Mouse (Mus musculus) stomach, embryonic 16.5 days (tissue): ENCODE results near the gene Cyp2u1. TPM values are rescaled to one million over a fixed set of nuclear protein-coding genes. Genes with fewer than 3 reads are reported as not detected.

Experiments
- ATAC-seq: fragments of 200-750 bp; cut with Nextera tagmentation; 2 replicates; pipeline ENCODE4 v1.8.0; 2017; ENCODE audit warnings: moderate number of reproducible peaks, moderate TSS enrichment; ENCODE audit not compliant: insufficient read depth, low FRiP score
- H3K27ac ChIP-seq: fragments of 300-500 bp; sonication (generic); 2 replicates; pipeline ENCODE4 v1.5.1; 2014; ENCODE audit warnings: low read length
- H3K27me3 ChIP-seq: fragments of 300-500 bp; sonication (generic); 2 replicates; pipeline ENCODE4 v1.6.1; 2014; ENCODE audit warnings: low read length, control low read depth, mixed read lengths; ENCODE audit not compliant: control insufficient read depth, insufficient read depth
- H3K36me3 ChIP-seq: fragments of 300-500 bp; sonication (generic); 2 replicates; pipeline ENCODE4 v1.6.1; 2014; ENCODE audit warnings: low read length; ENCODE audit not compliant: control insufficient read depth, insufficient read depth
- H3K4me1 ChIP-seq: fragments of 300-500 bp; sonication (generic); 2 replicates; pipeline ENCODE4 v1.6.1; 2014; ENCODE audit warnings: low read length, control low read depth, mixed read lengths; ENCODE audit not compliant: control insufficient read depth, insufficient read depth
- H3K4me2 ChIP-seq: fragments of 300-500 bp; sonication (generic); 2 replicates; pipeline ENCODE4 v1.6.1; 2014; ENCODE audit warnings: low read depth, low read length, mixed read lengths
- H3K4me3 ChIP-seq: fragments of 300-500 bp; sonication (generic); replicated peaks from 2 replicates; pipeline ENCODE4 v1.5.1; 2014; ENCODE audit warnings: mild to moderate bottlenecking, low read length
- H3K9ac ChIP-seq: fragments of 300-500 bp; sonication (generic); 2 replicates; pipeline ENCODE4 v1.6.1; 2014; ENCODE audit warnings: low read length
- H3K9me3 ChIP-seq: fragments of 300-500 bp; sonication (generic); replicated peaks from 2 replicates; pipeline ENCODE4 v1.6.1; 2016; ENCODE audit warnings: low read length, control low read depth; ENCODE audit not compliant: control insufficient read depth
- WGBS: fragments of 180-500 bp; shearing (Covaris S2); extraction: QIAGEN DNeasy Blood & Tissue Kit; methylation state at CpG from one replicate; pipeline ENCODE4 v1.1.7; 2014; 5-methylcytosine and 5-hydroxymethylcytosine counted together
- polyA plus RNA-seq: library from polyadenylated mRNA; unstranded; fragments of >200 nt; fragmentation: Nextera tagmentation; extraction: Ambion mirVana; gene quantifications from 2 replicates; pipeline ENCODE4 v1.2.1, GENCODE M21; 2015

Cyp2u1 gene
- polyA plus RNA-seq, 1 experiment from 2014 or later = 2.0 TPM

DNA sequence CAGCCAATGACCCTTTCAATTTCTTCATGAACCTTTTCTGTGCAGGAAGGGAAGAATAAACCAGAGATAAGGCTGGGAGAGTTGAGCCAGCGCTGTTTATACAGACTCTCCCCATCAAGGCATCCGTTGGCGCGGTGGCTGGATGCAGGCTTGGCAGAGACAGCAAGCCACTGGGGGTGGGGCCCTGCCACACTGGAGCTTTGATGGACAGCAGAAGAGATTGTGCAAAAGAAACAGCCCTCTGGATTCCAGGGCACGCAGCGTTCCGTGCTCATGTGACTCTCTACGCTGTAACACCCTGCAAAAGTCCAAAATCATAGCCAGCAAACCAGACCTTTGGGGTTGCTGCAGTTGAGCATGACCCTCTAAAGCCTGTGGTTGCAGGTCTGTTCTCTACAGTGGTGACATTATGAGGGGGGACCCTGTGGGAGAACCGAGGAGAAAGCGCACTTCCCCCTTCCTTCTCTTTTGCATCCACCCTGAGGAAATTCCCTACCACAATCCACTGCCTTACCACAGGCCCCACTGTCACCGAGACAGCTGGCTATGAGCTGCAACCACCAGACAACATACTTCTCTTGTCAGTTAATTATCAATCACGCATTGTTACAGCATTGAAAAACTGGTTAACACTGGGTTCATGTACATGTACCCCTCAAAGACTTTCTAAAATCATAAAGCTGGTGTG is 7.4 kb downstream of the Cyp2u1 start:
- Histone ChIP-seq H3K9ac (no peak overlapping the region), H3K4me1 (no peaks in the 10 kb centered on the region), H3K4me3 (no peak overlapping the region), H3K36me3 (no peaks in the 10 kb centered on the region), H3K9me3 (no peaks in the 10 kb centered on the region), H3K27ac (no peak overlapping the region), H3K27me3 (no peaks in the 10 kb centered on the region), H3K4me2 (no peak overlapping the region)
- WGBS = 65% methylated on average over 12 of the region's 12 CpGs
- ATAC-seq = no peak; the same call in 1 of the 2 replicates

DNA sequence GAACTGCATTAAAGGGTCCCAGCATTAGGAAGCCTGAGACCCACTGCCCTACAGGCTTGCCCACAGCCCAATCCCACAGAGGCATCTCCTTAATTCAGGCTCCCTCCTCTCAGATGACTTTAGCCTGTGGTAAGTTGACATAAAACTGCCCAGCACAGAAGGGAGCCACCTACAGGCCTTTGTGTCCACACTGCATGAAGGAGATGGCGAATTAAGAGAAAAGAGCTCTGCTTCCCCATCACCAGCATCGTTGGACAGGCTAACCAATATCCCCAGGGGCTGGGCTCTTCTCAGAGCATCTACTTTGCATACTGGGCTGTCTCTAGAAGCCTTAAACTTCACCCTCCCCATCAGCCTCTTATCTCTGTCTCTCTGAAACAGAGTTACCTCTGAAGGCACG is 8.5 kb downstream of the Cyp2u1 start:
- Histone ChIP-seq H3K4me3 (no peak overlapping the region), H3K27me3 (no peaks in the 10 kb centered on the region), H3K4me1 (no peaks in the 10 kb centered on the region), H3K36me3 (no peaks in the 10 kb centered on the region), H3K27ac (no peak overlapping the region), H3K9ac (no peak overlapping the region), H3K9me3 (no peaks in the 10 kb centered on the region), H3K4me2 (no peak overlapping the region)
- ATAC-seq = no peak
- WGBS = 55% methylated on average over 3 of the region's 3 CpGs

DNA sequence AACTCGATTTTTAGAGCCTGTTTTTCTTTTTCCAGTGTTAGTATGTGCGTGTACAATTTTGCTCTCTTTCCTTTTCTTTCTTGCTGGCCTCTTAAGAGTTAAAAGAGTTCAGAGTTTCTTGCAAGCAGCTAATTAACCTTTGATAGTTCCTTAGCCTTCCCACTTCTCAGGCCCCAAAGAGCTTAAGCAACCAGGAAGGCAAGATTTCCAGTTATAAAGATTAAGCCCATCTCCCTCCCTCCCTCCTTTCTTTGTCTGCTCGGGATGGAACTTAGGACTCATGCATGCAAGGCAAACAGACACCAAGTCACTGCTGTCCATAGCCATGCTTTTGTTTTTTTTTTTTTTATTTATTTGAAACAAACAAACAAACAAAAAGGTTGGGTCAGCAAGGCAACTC is 10.1 kb downstream of the Cyp2u1 start:
- no peak overlapping the region for H3K27ac ChIP-seq

DNA sequence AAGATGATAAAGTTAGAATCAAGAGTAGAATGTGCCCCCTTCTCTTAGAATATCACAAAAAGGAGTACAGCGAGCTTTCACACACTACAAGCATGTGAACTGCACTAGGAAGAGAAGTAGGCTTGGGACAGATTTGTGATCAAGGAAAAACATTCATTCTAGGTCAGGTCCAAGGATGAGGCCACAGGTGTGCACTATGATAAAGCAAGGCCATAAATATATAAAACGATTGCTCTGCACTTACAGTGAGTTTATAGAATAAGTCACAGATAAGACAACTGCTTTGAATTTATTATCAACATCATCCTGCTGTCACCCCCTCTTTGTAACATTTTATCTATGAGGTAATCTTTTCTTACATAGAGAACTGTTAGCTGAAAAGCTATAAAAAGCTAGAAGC is 10.7 kb downstream of the Cyp2u1 start:
- H3K4me1 ChIP-seq = no peaks in the 10 kb centered on the region
- ATAC-seq = no peak
- no peaks in the 10 kb centered on the region for H3K27me3 ChIP-seq
- 64% methylated on average over 2 of the region's 2 CpGs for WGBS
- H3K4me2 ChIP-seq = no peak overlapping the region
- H3K36me3 ChIP-seq = no peaks in the 10 kb centered on the region
- no peak overlapping the region for H3K4me3 ChIP-seq
- H3K9ac ChIP-seq = no peak overlapping the region
- H3K27ac ChIP-seq = no peak overlapping the region
- H3K9me3 ChIP-seq = no peaks in the 10 kb centered on the region

More for the DNA sequence above, 10.1 kb downstream of the Cyp2u1 start:
- 70% methylated on average over 3 of the region's 3 CpGs for WGBS
- H3K9ac ChIP-seq = no peak overlapping the region
- no peaks in the 10 kb centered on the region for H3K4me1 ChIP-seq
- ATAC-seq = no peak
- no peak overlapping the region for H3K4me3 ChIP-seq
- no peaks in the 10 kb centered on the region for H3K27me3 ChIP-seq
- H3K4me2 ChIP-seq = no peak overlapping the region
- H3K36me3 ChIP-seq = no peaks in the 10 kb centered on the region
- no peaks in the 10 kb centered on the region for H3K9me3 ChIP-seq

DNA sequence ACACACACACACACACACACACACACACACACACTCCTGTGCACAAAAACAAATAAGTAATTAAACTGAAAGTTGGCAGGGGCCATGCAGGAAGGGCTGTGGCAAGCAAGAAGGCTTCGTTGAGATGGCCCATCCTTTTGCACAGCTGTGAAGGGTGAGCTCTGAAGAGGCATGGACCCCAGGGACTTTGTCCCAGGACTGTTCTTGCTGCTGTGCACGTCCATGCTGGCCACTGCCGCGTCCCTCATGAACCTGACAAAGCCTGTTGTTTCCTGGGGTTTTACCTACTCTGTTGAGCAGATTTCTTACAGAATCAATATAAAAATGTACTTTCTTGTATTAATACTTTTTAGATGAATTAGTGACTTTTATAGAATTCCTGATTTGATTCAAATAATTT is 11.1 kb downstream of the Cyp2u1 start:
- H3K4me2 ChIP-seq = no peak overlapping the region
- ATAC-seq = no peak
- 83% methylated on average over 4 of the region's 4 CpGs for WGBS

DNA sequence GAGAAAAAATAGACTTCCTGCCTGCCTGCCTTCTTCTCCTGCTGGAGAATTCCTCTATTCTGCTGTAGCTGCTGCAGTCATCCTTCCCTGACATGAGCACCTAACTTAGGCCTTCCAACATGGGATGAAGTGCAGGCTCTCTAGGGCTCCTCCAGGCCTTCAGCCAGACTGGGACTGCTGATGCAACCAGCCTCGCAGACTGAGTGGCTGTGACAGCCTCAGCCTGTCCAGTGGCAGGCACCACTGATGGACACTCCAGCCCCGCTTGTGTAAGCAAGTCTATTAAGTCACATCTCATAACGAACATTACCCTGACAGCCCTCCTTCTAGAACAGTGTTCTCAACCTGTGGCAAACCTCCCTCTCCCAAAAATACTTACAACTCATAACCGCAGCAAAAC is 28.9 kb downstream of the Cyp2u1 start:
- no peak overlapping the region for H3K4me3 ChIP-seq
- 85% methylated on average over 4 of the region's 4 CpGs for WGBS
- H3K4me1 ChIP-seq = peaks cover 14% of the 10 kb centered on the region; the same call in 1 of the 2 replicates
- H3K9me3 ChIP-seq = no peaks in the 10 kb centered on the region
- no peak for ATAC-seq
- no peak overlapping the region for H3K27ac ChIP-seq
- no peak overlapping the region for H3K4me2 ChIP-seq
- no peak overlapping the region for H3K9ac ChIP-seq
- no peaks in the 10 kb centered on the region for H3K36me3 ChIP-seq
- no peaks in the 10 kb centered on the region for H3K27me3 ChIP-seq

More for the DNA sequence above, 11.1 kb downstream of the Cyp2u1 start:
- H3K27me3 ChIP-seq = no peaks in the 10 kb centered on the region
- H3K9me3 ChIP-seq = no peaks in the 10 kb centered on the region
- H3K9ac ChIP-seq = no peak overlapping the region
- no peak overlapping the region for H3K27ac ChIP-seq
- H3K4me3 ChIP-seq = no peak overlapping the region
- H3K4me1 ChIP-seq = no peaks in the 10 kb centered on the region
- H3K36me3 ChIP-seq = no peaks in the 10 kb centered on the region

DNA sequence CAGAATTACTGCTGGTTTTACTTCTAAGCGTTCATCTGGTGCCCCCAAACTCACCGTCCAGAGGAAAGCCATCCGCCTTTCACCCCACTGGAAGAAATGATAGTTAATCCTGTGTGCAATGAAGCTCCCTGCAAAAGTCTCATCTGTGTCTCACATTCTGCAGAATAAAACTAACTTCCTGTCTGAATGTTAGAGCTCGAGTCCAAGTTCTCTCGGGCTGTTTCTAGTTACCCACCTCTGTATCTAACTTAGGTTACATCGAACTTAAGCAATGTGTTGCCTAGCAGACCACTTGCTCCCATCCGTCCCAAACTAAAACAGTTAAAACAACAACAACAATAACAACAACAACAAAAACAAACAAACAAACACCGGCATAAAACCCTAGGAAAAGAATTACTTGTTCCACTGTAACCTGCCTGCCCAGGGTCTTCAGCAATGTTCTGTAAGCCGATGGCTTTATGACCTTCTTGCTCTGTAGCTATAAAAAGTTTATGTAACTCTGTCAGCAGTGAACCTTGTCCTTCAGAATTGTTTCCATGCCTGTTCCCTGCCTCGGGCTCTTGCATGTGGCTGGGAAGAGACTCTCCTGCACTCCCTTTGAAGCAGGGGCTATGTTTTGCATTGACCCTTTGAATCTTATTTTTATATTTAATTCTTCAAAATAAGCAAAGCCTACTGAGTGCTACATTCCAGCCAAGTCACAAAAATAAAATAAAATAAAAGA is 30.5 kb downstream of the Cyp2u1 start:
- no peaks in the 10 kb centered on the region for H3K9me3 ChIP-seq
- peak overlapping the region; percentile 89 for H3K9ac ChIP-seq
- H3K36me3 ChIP-seq = no peaks in the 10 kb centered on the region
- peak overlapping the region; percentile 60 for H3K4me2 ChIP-seq
- H3K27ac ChIP-seq = peak overlapping the region; percentile 90
- 19% methylated on average over 10 of the region's 10 CpGs for WGBS
- H3K4me1 ChIP-seq = peaks cover 19% of the 10 kb centered on the region
- H3K27me3 ChIP-seq = no peaks in the 10 kb centered on the region
- peak overlapping the region; percentile 84 for H3K4me3 ChIP-seq
- peak; percentile 3; the same call in 1 of the 2 replicates for ATAC-seq

DNA sequence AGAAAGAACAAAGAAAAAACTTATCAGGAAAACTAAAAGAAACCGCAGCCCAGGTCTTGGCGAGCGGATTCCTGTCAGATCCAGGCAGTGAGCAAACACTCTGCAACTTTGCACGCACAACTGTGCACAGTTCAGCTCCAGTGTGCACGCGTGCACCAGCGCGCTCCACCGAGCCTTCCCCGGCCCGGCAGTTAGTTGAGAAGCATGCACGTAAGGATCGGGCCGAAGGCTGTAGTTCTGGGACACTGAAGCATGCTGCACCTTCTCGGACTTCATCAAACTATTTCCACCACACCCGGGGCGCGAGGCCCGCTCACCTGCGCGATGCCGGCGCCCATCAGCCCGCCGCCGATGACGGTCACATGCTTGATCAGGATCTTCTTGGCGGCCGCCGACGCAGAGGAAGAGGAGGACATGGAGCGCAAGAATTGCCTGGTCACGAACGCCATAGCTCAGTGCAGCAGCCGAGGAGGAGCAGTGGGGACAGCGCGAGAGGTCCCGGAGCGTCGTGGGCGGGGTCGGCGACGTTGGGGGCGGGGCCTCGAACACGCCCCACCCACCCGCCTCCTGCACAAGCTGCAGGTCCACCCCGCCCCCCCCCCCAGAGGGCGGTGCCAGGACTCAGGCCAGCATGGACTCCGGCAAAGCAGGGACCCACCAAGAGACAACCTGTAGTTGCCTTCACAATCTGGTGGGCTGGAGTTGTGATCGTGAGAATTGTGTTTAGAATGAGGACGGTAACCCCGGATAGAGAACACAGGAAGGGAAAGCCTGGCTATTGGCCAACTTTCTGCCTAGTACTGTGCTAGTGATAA is 31.3 kb downstream of the Cyp2u1 start, which contains the start of gene Hadh:
Gene Hadh (minus strand): TSS at position 543 of the 815 bp plus-strand sequence.
- Histone ChIP-seq H3K27ac (peak within 1 kb of the TSS; percentile 90), H3K4me2 (peak within 1 kb of the TSS; percentile 60), H3K36me3 (0 out of 2 replicates have a peak, but pooled peaks cover 5% of the 10 kb centered on the region), H3K27me3 (no peaks in the 10 kb centered on the region), H3K4me3 (peak within 1 kb of the TSS; percentile 84), H3K9ac (peak within 1 kb of the TSS; percentile 89), H3K4me1 (peaks cover 20% of the 10 kb centered on the region), H3K9me3 (no peaks in the 10 kb centered on the region)
- WGBS = under 1% methylated on average over 53 of the region's 54 CpGs
- ATAC-seq = peak; percentile 94
